Mouse (Mus musculus): ENCODE measurements at regions not wholly inside any gene's neighbourhood (a gene's known extent, or its start where the extent isn't known, plus 50 kb on each side); places are given as distances from the start of the nearest gene placed in this dataset.

GRCm38 (mm10) chrX:85329474-85330225, 80.2 kb downstream of the Fthl17a start:
- WGBS: 72% methylated on average over 6 of the region's 6 CpGs

GRCm38 (mm10) chrX:85343517-85343916, 94.0 kb downstream of the Fthl17a start:
- ATAC-seq (replicated peaks; ENCODE audit: low FRiP score): 0 out of 2 replicates have a peak, but pooled peaks have one; percentile 52
- H3K9ac ChIP-seq: no peak overlapping the region
- H3K4me3 ChIP-seq (replicated peaks): no peak overlapping the region
- 27% methylated on average over 3 of the region's 3 CpGs for WGBS
- H3K27ac ChIP-seq: no peak overlapping the region
- H3K36me3 ChIP-seq: no peaks in the 10 kb centered on the region
- no peaks in the 10 kb centered on the region for H3K9me3 ChIP-seq (replicated peaks)
- H3K4me1 ChIP-seq: no peaks in the 10 kb centered on the region
- no peaks in the 10 kb centered on the region for H3K27me3 ChIP-seq
- H3K4me2 ChIP-seq: no peak overlapping the region

More at GRCm38 (mm10) chrX:85329474-85330225, 80.2 kb downstream of the Fthl17a start:
- Histone ChIP-seq H3K27ac (no peak overlapping the region), H3K27me3 (peaks cover 7% of the 10 kb centered on the region; the same call in 1 of the 2 replicates), H3K9me3 (replicated peaks) (no peaks in the 10 kb centered on the region), H3K4me2 (no peak overlapping the region), H3K9ac (no peak overlapping the region), H3K4me3 (replicated peaks) (no peak overlapping the region), H3K36me3 (no peaks in the 10 kb centered on the region), H3K4me1 (no peaks in the 10 kb centered on the region)
- no peak for ATAC-seq (replicated peaks; ENCODE audit: low FRiP score)

- no peak overlapping the region for H3K9ac ChIP-seq
- no peak overlapping the region for H3K4me2 ChIP-seq
- H3K4me1 ChIP-seq: no peaks in the 10 kb centered on the region
- H3K4me3 ChIP-seq (replicated peaks): no peak overlapping the region
- H3K9me3 ChIP-seq (replicated peaks): no peaks in the 10 kb centered on the region
- no peak for ATAC-seq (replicated peaks; ENCODE audit: low FRiP score)
- H3K27ac ChIP-seq: no peak overlapping the region
- 56% methylated on average over 3 of the region's 3 CpGs for WGBS
- no peaks in the 10 kb centered on the region for H3K27me3 ChIP-seq
- H3K36me3 ChIP-seq: no peaks in the 10 kb centered on the region
Measured at GRCm38 (mm10) chrX:85375296-85375695, 125.8 kb downstream of the Fthl17a start.

- H3K27me3 ChIP-seq: no peaks in the 10 kb centered on the region
- H3K9me3 ChIP-seq (replicated peaks): no peaks in the 10 kb centered on the region
- no peak overlapping the region for H3K27ac ChIP-seq
- H3K4me1 ChIP-seq: no peaks in the 10 kb centered on the region
- no peak overlapping the region for H3K4me2 ChIP-seq
- H3K36me3 ChIP-seq: no peaks in the 10 kb centered on the region
- no peak for ATAC-seq (replicated peaks; ENCODE audit: low FRiP score)
- H3K4me3 ChIP-seq (replicated peaks): no peak overlapping the region
- no peak overlapping the region for H3K9ac ChIP-seq
- 92% methylated on average over 2 of the region's 2 CpGs for WGBS
Measured at GRCm38 (mm10) chrX:85384452-85384851, 135.0 kb downstream of the Fthl17a start.
